Mouse (Mus musculus): ENCODE measurements at regions not wholly inside any gene's neighbourhood (a gene's known extent, or its start where the extent isn't known, plus 50 kb on each side); places are given as distances from the start of the nearest gene placed in this dataset.

DNA sequence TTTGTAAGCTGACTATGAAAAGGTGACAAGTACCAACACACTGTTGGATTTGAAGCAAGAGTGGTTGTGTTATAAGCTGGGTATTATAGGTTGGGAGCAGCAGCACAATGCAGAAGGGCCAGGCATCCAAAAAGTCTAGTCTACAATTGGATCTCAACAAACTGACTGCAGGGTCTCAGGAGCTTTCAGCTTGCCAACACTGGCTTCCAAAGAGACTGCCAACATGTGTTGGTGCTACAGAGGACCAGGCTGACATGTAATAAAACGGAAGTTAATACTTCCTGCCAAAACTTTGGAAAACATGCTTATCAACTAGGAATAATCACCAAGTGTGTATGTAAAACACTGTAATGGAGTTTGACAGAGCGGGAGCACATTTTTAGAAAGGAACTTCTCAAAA is 170.3 kb upstream of the Gm5148 start:
- TF ChIP-seq POLR2A (IDR thresholded peaks at IDR 0.05; ENCODE audit: low read depth, low read length) (no peak), CTCF (IDR thresholded peaks at IDR 0.05; ENCODE audit: extremely low read depth, insufficient read length, insufficient replicate concordance, low read depth, low read length) (no peak)
